Mouse (Mus musculus) bone marrow, adult 2 months (tissue): ENCODE data around the gene Ppp3ca.

Source experiments
- CTCF ChIP-seq: fragments of 200-500 bp; IDR thresholded peaks from 2 replicates; pipeline ENCODE4 v1.5.1; 2011; ENCODE audit warnings: low read length, control low read depth; ENCODE audit not compliant: control insufficient read depth, insufficient read depth
- POLR2A ChIP-seq: fragments of 200-500 bp; IDR thresholded peaks from 2 replicates; pipeline ENCODE4 v1.6.1; 2011; ENCODE audit warnings: low read depth, mild to moderate bottlenecking, control low read depth, low read length, borderline replicate concordance; ENCODE audit not compliant: control insufficient read depth

- no peak for TF ChIP-seq CTCF
- TF ChIP-seq POLR2A, result no peak
Observed at GRCm38 (mm10) chr3:136640544-136641230, 29.2 kb upstream of the Ppp3ca start.
